Mouse (Mus musculus) frontal cortex, postnatal 36 days (tissue): ENCODE results near the gene Sh3pxd2a.

Experiments
- DNase-seq, 2 experiments: peaks; one replicate each; pipeline ENCODE4 v3.0.0; 2022; ENCODE audit warnings: low spot score in 2 of 2

Sh3pxd2a gene

GRCm38 (mm10) chr19:47314076-47314941, 149.9 kb downstream of the Sh3pxd2a start:
- DNase-seq, result no peak

GRCm38 (mm10) chr19:47313387-47314075, 150.7 kb downstream of the Sh3pxd2a start:
- DNase-seq, result no peak

DNA sequence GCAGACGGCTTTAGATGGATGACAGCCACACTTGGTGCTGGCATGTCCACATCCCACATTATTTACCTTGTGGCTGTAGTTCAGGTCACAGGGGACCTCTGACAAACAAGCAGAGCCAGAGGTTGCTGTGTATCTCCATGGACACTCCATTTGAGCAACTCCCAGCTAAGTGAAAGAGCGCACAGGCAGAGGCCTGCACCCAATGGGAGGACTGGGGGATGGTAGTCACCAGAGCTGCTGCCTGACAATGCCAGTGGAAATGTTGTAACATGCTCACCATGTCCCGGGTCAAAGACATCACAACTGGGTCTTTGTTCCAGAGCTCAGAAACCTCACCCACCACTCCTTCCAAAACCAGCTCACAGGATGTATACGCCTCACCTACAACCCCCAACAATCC, 153.0 kb downstream of the Sh3pxd2a start:
- no peak for DNase-seq

GRCm38 (mm10) chr19:47309824-47310223, 154.4 kb downstream of the Sh3pxd2a start:
- DNase-seq, result no peak

- no peak for DNase-seq
These were observed 157.3 kb downstream of the Sh3pxd2a start for GRCm38 (mm10) chr19:47306917-47307315.

DNA sequence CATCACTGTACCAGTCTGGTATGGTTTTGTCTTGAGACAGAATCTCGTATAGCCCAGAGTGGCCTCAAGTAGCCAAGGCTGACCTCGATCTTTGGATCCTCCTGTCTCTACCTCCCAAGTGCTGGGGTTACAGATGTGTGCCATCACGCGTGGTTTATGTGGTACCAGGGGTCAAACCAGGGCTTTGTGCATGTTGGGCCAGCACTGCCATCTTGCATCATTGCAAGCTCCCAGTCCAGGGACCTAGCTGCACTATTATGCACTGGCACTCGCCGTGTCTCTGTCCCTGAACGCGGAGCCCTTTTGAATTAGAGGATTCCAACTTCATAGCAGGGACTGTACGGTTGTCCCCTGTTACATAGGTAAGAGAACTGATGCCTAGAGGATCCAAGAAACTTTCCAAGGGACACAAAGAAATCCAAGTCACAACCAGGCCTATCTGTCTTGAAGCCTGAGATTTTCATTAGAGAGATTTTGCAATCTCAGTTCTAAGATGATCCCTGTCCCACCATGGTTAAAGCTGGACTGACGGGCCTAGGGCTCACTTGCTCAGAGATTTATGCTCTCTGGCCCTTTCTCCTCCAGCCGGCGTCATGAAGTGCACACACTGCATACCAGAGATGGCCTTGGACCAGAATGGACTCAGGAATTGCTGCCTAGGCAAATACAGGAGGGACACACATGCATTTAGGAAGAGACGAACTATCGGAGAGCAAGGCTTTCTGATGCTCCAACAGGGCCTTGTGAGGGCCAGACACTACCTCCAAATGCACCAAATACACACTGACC, 157.9 kb downstream of the Sh3pxd2a start:
- no peak for DNase-seq

DNA sequence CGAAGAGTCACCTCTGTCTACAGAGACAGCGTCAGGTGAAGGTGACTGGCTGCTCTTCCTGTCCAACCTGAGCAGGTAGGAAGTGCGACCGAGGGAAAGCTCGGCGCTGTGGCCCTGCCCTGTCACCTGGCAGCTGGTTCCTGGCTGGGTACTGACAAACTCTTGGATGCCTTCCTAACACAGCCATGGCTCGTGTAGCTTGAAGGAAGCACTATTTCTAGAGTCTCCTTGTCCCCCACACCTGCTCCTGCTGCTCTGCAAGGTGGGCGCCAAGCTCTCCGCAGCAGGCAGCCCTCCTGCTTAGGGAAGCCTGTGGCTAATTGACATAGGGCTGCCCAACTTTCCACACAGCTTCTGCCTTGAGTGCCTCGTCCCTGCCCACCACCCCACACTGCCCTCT, 158.8 kb downstream of the Sh3pxd2a start:
- DNase-seq, result no peak

DNA sequence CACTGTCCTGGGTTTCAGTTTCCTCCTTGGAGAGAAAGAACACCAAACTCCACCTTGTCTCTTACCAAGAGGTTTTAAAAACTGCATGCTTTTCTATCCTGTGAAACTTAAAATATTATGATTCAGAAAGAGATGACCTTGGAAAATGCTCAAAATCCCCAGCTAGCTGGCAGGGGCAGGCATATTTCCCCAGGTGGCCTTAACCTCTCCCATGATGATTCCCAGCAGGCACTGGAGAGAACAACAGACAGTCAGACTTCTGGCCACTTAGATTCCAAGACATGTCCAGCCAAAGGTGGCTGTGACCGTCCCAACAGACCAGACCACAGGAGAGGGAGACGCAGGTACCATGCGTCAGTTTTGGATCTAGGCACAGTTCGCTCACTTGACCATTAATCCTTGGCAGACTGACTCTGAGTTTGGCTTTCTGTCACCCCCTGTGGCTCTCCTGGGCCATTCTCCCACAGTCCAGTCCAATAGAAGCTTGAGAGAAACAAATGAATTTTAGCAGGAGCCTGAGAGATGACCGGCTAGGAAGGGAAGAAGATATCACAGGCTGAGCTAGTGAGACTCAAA, 159.9 kb downstream of the Sh3pxd2a start:
- DNase-seq, result no peak

DNA sequence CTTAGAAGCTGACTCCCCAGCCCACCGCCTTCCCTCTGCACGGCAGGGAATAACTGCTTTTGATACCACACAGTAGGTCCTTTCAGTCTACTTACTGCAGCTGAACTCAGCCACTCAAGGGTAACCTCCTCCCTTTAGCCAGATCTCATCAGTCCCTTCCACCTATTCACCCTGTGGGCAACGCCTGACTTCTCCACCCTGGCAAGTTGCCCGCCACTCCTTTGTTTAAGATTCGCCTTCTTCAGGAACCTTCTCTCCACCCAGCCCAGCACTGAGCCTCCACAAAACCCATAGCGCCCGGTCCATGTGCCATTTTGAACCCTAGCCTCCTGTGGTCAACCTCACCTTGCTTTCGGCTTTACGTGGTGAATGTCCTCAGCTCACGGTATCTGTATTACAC, 161.1 kb downstream of the Sh3pxd2a start:
- DNase-seq, result no peak

DNA sequence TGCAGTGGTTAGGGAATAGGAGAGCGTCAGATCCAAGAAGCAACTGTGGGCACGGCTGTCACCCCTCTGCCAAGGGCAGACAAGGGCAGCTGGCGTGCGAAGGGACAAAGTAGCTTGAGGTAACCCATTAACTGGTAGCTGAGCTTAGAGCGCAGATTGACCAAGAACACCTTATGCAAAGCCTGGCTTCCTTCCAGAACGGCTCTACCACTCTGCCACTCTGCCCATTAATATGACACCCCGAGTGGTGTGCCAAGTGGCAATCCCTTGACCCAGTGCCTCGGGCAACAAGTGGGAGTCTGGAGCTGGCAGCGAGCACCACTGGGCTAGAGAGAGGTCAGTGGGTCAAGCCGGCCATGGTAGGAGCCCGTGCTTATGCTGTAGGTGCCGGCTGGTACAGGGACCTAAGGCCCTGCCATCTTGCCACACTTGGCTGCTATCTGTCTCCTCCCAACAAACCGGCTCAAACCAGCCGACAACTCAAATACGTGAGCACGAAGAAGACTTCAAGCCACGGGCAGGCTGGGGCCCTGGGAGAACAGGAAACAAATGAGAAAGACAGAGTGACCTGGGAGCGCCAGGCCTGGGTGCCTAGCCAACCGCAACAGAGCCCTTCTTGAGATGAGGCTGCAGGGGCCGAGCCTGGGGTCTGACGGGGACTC, 161.9 kb downstream of the Sh3pxd2a start:
- DNase-seq, result no peak

DNA sequence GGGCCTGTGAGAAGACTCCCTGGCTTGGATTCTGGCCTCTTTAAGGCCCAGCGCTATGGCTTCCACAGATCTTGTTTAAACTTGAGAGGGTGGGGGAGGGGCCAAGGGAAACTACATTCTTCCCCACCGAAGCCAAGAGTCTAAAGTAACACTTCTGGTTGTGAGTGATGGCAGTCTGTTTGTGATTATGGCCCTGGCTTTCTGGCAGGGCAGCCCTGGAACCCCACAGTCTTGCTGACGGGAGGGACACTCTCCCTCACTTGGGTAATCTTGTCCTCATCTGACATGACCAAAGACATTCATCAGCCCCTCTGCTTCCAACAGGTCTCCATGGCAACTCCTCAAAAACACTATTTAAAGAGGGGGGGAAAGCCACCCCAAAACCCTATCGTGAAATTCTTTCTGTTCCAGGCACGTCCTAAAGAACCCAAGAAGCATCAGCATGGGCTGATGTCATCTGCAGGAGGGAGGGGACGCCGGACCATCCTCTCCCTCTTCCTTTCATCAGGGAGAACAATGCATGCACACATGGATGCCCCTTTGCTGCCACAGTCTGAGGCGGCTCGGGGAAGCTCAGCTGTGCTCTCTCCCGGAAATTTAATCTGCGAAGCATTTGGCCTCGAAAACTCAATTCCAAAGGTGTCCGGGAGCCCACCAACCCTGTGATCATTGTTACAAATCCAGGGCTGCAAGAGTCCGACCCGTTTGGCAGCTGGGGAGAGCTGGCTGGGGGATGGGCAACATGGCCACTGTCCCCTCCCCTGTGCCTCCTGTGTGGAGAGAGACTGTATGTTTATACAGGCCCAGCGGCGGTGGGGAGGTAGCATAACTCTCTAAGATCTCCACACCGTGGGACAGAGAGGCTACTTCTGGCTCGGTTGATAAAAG, 162.7 kb downstream of the Sh3pxd2a start:
- DNase-seq, result no peak

DNA sequence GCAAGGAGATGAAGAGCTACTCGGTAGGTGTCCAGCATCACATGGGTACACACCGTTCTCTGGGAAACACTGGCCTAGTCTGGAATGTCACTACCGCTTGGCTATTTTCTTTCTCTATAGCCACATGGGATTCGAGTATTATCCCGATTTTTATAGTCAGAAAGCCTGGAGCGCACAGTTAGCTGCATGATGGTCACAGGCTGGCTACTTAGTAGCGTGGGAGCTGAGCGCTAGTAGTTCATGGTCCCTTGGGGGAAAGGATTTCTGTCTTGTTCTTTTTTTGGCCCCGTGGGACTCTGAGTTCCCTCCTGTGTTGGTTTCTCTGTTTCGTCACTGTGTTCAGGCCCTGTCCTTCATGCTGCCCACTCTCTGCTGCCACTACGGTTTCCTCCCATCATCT, 166.1 kb downstream of the Sh3pxd2a start:
- DNase-seq, result no peak

- no peak for DNase-seq
These were observed 171.7 kb downstream of the Sh3pxd2a start for GRCm38 (mm10) chr19:47292451-47292951.

DNA sequence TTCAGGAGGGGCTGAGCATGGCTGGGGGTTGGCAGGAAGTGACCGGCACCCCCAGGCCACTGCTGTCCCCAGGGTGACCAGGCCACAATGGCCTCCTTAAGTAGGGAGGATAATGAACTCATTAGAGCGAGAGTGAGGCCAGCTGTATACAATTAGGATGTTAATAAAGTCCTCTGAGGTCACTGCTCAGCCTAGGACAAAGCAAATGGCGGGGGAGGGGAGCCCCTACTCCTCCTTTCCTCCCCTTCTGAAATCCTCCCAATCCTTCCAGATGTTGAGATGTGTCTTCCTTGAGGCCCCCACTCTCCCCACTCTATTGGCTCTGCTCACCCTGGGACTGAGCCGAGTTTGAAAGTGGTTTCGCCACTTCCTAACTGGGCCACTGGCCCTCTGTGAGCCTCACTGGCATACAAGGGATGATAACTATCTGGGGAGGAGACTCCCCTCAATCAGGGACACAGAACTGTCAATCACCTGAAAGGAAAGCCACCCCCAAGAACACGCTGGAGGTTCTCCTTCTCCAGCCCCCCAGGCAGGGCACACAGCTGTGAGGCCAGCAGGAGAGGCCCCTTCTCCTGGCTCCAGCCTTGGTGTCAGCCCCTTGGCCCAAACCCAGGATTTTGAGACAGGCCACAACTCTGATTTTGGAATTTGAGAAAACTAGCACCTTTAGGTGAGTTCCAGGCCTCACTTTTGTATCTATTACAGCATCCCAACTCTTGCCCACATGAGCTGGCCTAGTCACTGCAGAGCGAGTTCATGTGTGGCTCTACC, 172.7 kb downstream of the Sh3pxd2a start:
- DNase-seq, result no peak

DNA sequence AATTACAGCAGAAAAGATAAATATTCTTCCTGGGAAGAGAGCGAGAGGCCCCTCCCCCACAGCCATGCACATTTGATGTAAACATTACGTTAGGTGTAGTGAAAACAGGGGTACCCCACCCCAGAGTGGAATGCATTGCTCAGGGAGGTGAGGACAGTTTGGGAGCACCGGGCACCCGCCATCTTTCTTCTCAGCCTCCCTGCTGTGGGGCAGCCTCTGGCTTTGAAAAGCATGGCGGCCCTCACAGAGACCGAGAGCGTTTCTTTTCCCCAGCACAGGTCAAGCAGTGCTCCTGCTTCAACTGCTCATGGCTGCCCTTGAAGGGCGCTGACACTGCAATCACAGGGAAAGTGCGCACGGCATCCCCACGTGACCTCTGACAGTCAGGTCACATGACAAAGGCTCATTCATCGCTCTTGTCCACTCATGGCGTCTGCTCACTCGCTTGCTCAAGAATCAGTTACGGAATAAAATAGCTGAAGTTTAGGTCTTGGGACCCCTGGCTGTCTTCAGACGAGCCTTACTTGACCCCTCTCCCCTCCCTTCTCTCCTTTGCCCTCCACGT, 177.2 kb downstream of the Sh3pxd2a start:
- no peak for DNase-seq

DNA sequence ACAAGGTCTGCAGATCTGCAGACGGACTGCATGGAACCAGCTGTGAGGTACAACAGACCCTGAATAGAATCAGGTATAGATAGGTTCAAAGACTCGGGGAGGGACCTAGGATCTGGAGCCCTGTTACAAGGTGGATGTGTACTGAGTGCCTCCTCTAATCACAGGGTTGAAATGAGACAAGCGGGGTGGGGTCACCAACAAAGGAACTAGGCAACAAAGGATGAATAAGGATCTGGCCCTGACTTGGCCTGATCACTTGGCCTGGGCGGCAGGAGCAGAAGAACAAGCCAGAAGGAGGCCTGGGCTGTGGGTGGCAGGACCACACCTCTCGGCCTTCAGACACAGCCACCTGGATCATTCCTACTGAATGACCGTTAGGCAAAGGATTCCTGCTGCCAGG, 178.6 kb downstream of the Sh3pxd2a start:
- no peak for DNase-seq

GRCm38 (mm10) chr19:47282688-47283215, 181.4 kb downstream of the Sh3pxd2a start:
- DNase-seq, result no peak

- DNase-seq, result no peak
These were observed 182.1 kb downstream of the Sh3pxd2a start for GRCm38 (mm10) chr19:47282050-47282454.

GRCm38 (mm10) chr19:47280894-47281293, 183.3 kb downstream of the Sh3pxd2a start:
- no peak for DNase-seq
